Mouse (Mus musculus) CH12.LX (cell line): ENCODE measurements around the gene Oit3. TPM values are rescaled to one million over a fixed set of nuclear protein-coding genes. Genes with fewer than 3 reads are reported as not detected.

Experiments used
- DNase-seq: peaks from one replicate; pipeline ENCODE4 v3.0.0-alpha.2; 2013; ENCODE audit errors: extremely low read depth
- H3K27ac ChIP-seq: 2 replicates; pipeline ENCODE4 v1.5.1; 2012; ENCODE audit warnings: low read depth, mild to moderate bottlenecking, control low read depth, moderate library complexity; ENCODE audit not compliant: insufficient read depth
- H3K27me3 ChIP-seq: replicated peaks from 2 replicates; pipeline ENCODE3; 2012; ENCODE audit warnings: inconsistent platforms
- H3K36me3 ChIP-seq, 2 experiments: replicated peaks in 1 of 2; 2 replicates each; pipeline versions ENCODE3 to v1.6.1; 2012; ENCODE audit warnings: inconsistent platforms in 1 of 2, low read length in 1 of 2, mild to moderate bottlenecking in 1 of 2, mixed read lengths in 1 of 2, moderate library complexity in 1 of 2; ENCODE audit not compliant: control insufficient read depth in 1 of 2, insufficient read depth in 1 of 2
- H3K4me1 ChIP-seq, 2 experiments: 2 replicates each; pipeline ENCODE4 v1.6.1; 2012; ENCODE audit warnings: inconsistent platforms in 1 of 2, moderate library complexity in 1 of 2; ENCODE audit not compliant: insufficient read depth in 2 of 2, control insufficient read depth in 1 of 2
- H3K4me2 ChIP-seq: 2 replicates; pipeline ENCODE4 v1.6.1; 2012; ENCODE audit warnings: low read depth, mild to moderate bottlenecking, control low read depth; ENCODE audit not compliant: poor library complexity, insufficient read depth, severe bottlenecking
- H3K4me3 ChIP-seq, 3 experiments: fragments of 150-350 bp in 1 of 3; sonication (generic) in 1 of 3; replicated peaks in 1 of 3; 2 replicates each; pipeline versions ENCODE3 to v1.5.1; 2011 to 2012; ENCODE audit warnings: low read depth in 2 of 3, low read length in 2 of 3, mild to moderate bottlenecking in 2 of 3, moderate library complexity in 2 of 3, control low read depth in 1 of 3, improper control_type of control experiment in 1 of 3, inconsistent platforms in 1 of 3, mixed read lengths in 1 of 3; ENCODE audit not compliant: poor library complexity in 1 of 3
- H3K79me2 ChIP-seq: replicated peaks from 2 replicates; pipeline ENCODE4 v1.6.1; 2012; ENCODE audit warnings: mild to moderate bottlenecking, moderate library complexity; ENCODE audit not compliant: control insufficient read depth, poor library complexity, insufficient read depth, severe bottlenecking; ENCODE audit errors: extremely low read depth
- H3K9ac ChIP-seq: 2 replicates; pipeline ENCODE4 v1.6.1; 2012; ENCODE audit warnings: low read depth, mild to moderate bottlenecking, control low read depth, moderate library complexity; ENCODE audit not compliant: insufficient read depth
- H3K9me3 ChIP-seq: replicated peaks from 2 replicates; pipeline ENCODE3; 2012; ENCODE audit warnings: low read length, inconsistent platforms, mixed read lengths
- CHD2 ChIP-seq: IDR thresholded peaks from 2 replicates; pipeline ENCODE4 v1.6.1; 2011; ENCODE audit warnings: low read length, improper control_type of control experiment
- CTCF ChIP-seq, 2 experiments: IDR thresholded peaks in 1 of 2; conservative IDR thresholded peaks in 1 of 2; 2 replicates each; pipeline ENCODE4 v1.5.1; 2011 to 2012; ENCODE audit warnings: low read depth in 2 of 2, low read length in 2 of 2, improper control_type of control experiment in 1 of 2, inconsistent platforms in 1 of 2, mild to moderate bottlenecking in 1 of 2, moderate library complexity in 1 of 2
- ELF1 ChIP-seq: IDR thresholded peaks from 2 replicates; pipeline ENCODE4 v1.6.1; 2014; ENCODE audit warnings: low read depth, mild to moderate bottlenecking, inconsistent platforms, low read length, improper control_type of control experiment
- GABPA ChIP-seq: IDR thresholded peaks from 2 replicates; pipeline ENCODE4 v1.6.1; 2012; ENCODE audit warnings: low read depth, low read length, improper control_type of control experiment, inconsistent platforms; ENCODE audit not compliant: insufficient replicate concordance
- HCFC1 ChIP-seq: IDR thresholded peaks from 2 replicates; pipeline ENCODE4 v1.6.1; 2012; ENCODE audit warnings: low read depth, mild to moderate bottlenecking, inconsistent platforms, low read length, improper control_type of control experiment
- IRF4 ChIP-seq: IDR thresholded peaks from 2 replicates; pipeline ENCODE4 v1.6.1; 2014; ENCODE audit warnings: low read depth, mild to moderate bottlenecking, inconsistent platforms, low read length, improper control_type of control experiment
- JUND ChIP-seq: conservative IDR thresholded peaks from 2 replicates; pipeline ENCODE4 v1.6.1; 2011; ENCODE audit warnings: low read depth, low read length, improper control_type of control experiment
- KAT2A ChIP-seq: IDR thresholded peaks from 2 replicates; pipeline ENCODE4 v1.6.1; 2012; ENCODE audit warnings: low read length, improper control_type of control experiment, inconsistent platforms; ENCODE audit not compliant: insufficient replicate concordance
- MAZ ChIP-seq: IDR thresholded peaks from 2 replicates; pipeline ENCODE4 v1.6.1; 2012; ENCODE audit warnings: low read depth, mild to moderate bottlenecking, inconsistent platforms, low read length, improper control_type of control experiment, moderate library complexity
- MEF2A ChIP-seq: IDR thresholded peaks from 2 replicates; pipeline ENCODE4 v1.6.1; 2014; ENCODE audit warnings: low read depth, mild to moderate bottlenecking, inconsistent platforms, low read length, improper control_type of control experiment, borderline replicate concordance
- PAX5 ChIP-seq: IDR thresholded peaks from 2 replicates; pipeline ENCODE4 v1.6.1; 2012; ENCODE audit warnings: low read length, inconsistent platforms, mixed read lengths
- RCOR1 ChIP-seq: conservative IDR thresholded peaks from 2 replicates; pipeline ENCODE4 v1.6.1; 2012; ENCODE audit warnings: low read depth, mild to moderate bottlenecking, inconsistent platforms, low read length, improper control_type of control experiment
- SIN3A ChIP-seq: IDR thresholded peaks from 2 replicates; pipeline ENCODE4 v1.6.1; 2012; ENCODE audit warnings: low read length, improper control_type of control experiment, inconsistent platforms
- TBP ChIP-seq: conservative IDR thresholded peaks from 2 replicates; pipeline ENCODE4 v1.6.1; 2011; ENCODE audit warnings: low read depth, low read length, improper control_type of control experiment
- TCF12 ChIP-seq: IDR thresholded peaks from 2 replicates; pipeline ENCODE4 v1.6.1; 2014; ENCODE audit warnings: low read depth, mild to moderate bottlenecking, inconsistent platforms, low read length, improper control_type of control experiment
- USF1 ChIP-seq: IDR thresholded peaks from 2 replicates; pipeline ENCODE4 v1.6.1; 2014; ENCODE audit warnings: low read depth, mild to moderate bottlenecking, inconsistent platforms, low read length, improper control_type of control experiment
- ZC3H11A ChIP-seq: IDR thresholded peaks from 2 replicates; pipeline ENCODE4 v1.6.1; 2012; ENCODE audit warnings: low read depth, mild to moderate bottlenecking, inconsistent platforms, low read length, improper control_type of control experiment
- ZKSCAN1 ChIP-seq: IDR thresholded peaks from 2 replicates; pipeline ENCODE4 v1.6.1; 2012; ENCODE audit warnings: low read depth, inconsistent platforms, low read length, improper control_type of control experiment, borderline replicate concordance
- dilution Hi-C: fragments of 300-500 bp; cut with MboI; formaldehyde crosslinking; loops from 2 replicates; pipeline ENCODE4 v1.14.3; 2020; ENCODE audit warnings: low sequenced_read_pairs; ENCODE audit not compliant: extremely low pct_unique_long_range_greater_than_20kb, extremely low pct_ligation_motif_present
- in situ Hi-C: fragments of 300-500 bp; cut with MboI; formaldehyde crosslinking; loops from 3 replicates; pipeline ENCODE4 v1.14.3; 2019; ENCODE audit warnings: low sequenced_read_pairs, low pct_ligation_motif_present, low pct_unique_long_range_greater_than_20kb, mixed read lengths
- polyA plus RNA-seq: library from polyadenylated mRNA; unstranded; fragments of >175 nt; gene quantifications from 2 replicates; pipeline ENCODE4 v1.2.1, GENCODE M21; 2012; ENCODE audit warnings: low read depth; ENCODE audit not compliant: insufficient read length
- total RNA-seq, 2 experiments: library from RNA; depleted of rRNA; stranded (reverse); fragments of 300-350 nt in 1 of 2; fragments of >200 nt in 1 of 2; gene quantifications; 2 replicates each; pipeline ENCODE4 v1.2.3; 2012 to 2014

Gene Oit3
- total and polyA plus RNA-seq, 3 experiments: 4.5 to 7.5 (median 7.1) TPM

DNA sequence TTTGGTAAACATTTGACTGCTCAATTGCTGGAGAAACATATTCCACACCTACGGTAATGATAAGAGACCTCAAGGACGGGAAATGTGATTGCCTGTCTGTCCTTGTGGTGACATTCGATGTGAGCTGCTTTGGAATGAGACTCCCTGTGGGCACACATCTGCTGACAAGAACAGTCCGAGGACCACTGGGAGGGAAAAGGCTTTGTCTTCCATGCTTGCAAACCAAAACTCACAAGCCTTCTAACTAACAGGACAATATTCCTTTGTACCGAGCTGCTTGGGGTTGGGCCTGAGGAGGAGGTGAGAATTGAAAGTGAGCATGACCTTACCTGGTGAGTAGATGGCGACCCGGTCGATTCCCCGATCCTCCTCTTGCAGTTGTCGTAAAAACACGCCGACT, 25.7 kb upstream of the Oit3 start:
- TF ChIP-seq GABPA: no peak
- TF ChIP-seq MEF2A: no peak
- TF ChIP-seq KAT2A: no peak
- TF ChIP-seq MAZ: no peak
- TF ChIP-seq CTCF (conservative IDR thresholded peaks at IDR 0.05 in 1 of 2, IDR thresholded peaks at IDR 0.05 in 1 of 2; ENCODE audit: low read depth in 2 of 2, low read length in 2 of 2): no peak
- TF ChIP-seq RCOR1: no peak
- TF ChIP-seq TCF12: no peak
- no peak for TF ChIP-seq SIN3A
- no peak for TF ChIP-seq HCFC1
- Histone ChIP-seq H3K9me3 (no peaks in the 10 kb centered on the region), H3K4me1 (no peaks in the 10 kb centered on the region), H3K36me3 (peaks cover 0 to 13% of the 10 kb centered on the region in 2 experiments), H3K4me2 (no peak overlapping the region), H3K9ac (no peak overlapping the region), H3K4me3 (no peak overlapping the region), H3K27ac (no peak overlapping the region), H3K27me3 (no peaks in the 10 kb centered on the region), H3K79me2 (no peaks in the 10 kb centered on the region)
- in situ Hi-C loops: no loop called here
- dilution Hi-C loops: no loop called here
- DNase-seq: no peak

DNA sequence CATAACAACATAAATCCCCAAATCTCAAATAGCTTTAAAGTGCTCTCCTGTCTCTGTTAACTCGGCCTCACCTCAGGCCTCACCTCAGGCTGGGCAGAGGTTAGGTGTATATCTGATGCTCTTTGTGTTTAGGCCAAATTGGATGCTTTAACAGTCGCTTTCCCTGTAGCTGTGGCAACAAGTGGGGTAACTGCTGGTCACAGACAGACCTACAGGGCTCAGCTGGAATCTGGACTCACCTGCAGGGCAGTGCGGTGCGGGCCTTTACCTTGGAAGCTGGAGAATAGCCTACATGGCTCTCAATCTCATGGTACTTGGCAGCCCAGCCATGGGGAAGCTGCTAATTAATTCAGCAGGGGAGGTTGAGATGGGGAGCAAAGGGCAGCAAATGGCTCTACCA, 25.0 kb upstream of the Oit3 start:
- no peak overlapping the region for H3K9ac ChIP-seq
- dilution Hi-C loops (no loop called here), in situ Hi-C loops (no loop called here)
- H3K4me2 ChIP-seq: no peak overlapping the region
- TF ChIP-seq USF1 (no peak), RCOR1 (no peak), PAX5 (no peak), IRF4 (no peak), TBP (no peak), JUND (no peak), GABPA (no peak), ZC3H11A (no peak), CHD2 (no peak), ZKSCAN1 (no peak), ELF1 (no peak)
- H3K27ac ChIP-seq: no peak overlapping the region
- H3K9me3 ChIP-seq: no peaks in the 10 kb centered on the region
- H3K27me3 ChIP-seq: no peaks in the 10 kb centered on the region
- no peaks in the 10 kb centered on the region for H3K4me1 ChIP-seq
- no peak overlapping the region for H3K4me3 ChIP-seq
- no peak for DNase-seq
- peaks cover 0 to 16% of the 10 kb centered on the region in 2 experiments for H3K36me3 ChIP-seq
- no peaks in the 10 kb centered on the region for H3K79me2 ChIP-seq
